Mouse (Mus musculus) gastrocnemius, adult 8-10 months (tissue): ENCODE measurements around the gene Zbtb46. TPM values are rescaled to one million over a fixed set of nuclear protein-coding genes. Genes with fewer than 3 reads are reported as not detected.

Experiments
- DNase-seq, 2 experiments: peaks; one replicate each; pipeline ENCODE4 v3.0.0; 2022; ENCODE audit warnings: low spot score in 2 of 2
- total RNA-seq, 4 experiments: library from RNA; stranded (reverse); gene quantifications; 2 replicates each; pipeline ENCODE4 v1.2.4; 2022

Zbtb46 gene
- total RNA-seq, 4 experiments from 2014 or later, result 3.3 to 5.3 (median 4.1) TPM

DNA sequence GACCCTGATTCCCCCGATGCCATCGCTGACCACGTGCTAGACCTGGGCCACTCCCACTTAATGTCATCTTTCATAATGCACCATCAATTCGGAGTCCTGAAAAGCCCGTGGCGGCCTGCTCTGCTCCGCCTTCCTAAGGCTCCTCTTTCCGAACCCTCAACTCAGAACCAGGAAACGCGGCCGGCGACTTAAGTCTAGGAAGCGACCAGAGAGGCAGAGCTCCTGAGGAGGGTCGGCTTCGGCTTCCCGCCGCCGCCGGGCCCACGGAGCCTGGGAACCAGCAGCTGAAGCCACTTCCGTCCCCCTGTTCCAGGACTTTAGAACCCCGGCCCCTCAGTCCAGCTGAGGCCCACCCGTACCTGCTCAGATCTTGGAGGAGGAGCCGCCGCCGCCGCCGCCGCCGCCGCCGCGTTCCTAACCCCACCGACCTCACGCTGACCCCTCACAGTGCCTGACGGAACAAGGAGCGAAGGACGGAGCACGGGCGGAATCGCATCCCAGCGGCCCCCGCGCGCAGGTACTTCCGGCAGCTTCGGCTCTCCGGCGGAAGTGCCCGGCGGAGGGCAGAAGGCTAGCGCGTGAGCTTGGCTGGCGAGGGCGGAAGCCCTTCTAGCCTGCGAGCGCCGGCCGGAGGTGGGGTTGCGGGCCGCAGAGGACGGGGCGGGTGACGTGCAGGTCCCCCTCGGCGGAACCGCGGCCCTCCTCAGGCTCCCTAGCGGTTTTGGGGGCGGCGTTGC lies 94.2 kb downstream of the Zbtb46 start, which contains the start of the genes Zgpat and Arfrp1:
TSS of gene Zgpat (plus strand) at position 69 of the 737 bp plus-strand sequence.
TSS of gene Arfrp1 (minus strand) at position 545 of the 737 bp plus-strand sequence.
- DNase-seq, result peak; percentile 77 to 84

- no peak for DNase-seq
Observed at GRCm38 (mm10) chr2:181364487-181364859, 94.8 kb downstream of the Zbtb46 start.

DNA sequence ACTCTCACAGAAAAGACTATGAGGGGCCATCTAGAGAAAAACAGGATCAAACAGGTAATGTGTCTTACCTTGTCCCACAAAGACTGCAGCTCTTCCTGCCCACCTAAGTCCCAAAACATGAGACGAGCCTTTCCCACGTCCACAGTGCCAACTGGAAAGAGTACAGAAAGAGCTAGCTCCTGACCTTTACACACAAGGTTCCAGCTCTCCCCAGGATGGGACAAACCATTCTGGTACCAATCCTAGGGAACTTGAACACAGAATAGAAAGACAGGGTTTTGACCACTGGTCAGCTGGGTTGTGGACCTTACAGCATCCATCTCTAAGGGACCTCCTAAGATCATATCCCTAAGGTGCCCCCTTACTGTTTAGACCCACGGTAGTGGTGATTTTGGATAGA lies 95.3 kb downstream of the Zbtb46 start:
- DNase-seq, result no peak

DNA sequence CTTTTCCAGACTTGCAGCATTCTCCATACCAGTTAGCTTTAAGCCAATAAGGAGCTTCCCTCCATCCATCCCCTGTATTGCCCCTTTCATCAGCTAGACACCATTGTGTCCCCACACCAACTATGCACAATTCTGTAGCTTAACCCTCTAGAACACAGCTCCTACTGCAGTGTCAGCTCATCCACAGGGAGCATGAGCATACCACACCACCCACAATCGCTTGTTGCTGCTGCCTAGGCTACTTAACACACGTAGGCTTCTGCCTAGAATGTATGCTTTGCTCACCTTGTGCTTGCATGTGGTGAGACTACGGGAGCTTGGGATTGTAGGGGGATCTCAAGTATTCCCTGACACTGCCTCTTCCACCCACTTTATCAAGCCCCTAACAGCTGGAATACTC lies 102.4 kb downstream of the Zbtb46 start:
- DNase-seq, result no peak

GRCm38 (mm10) chr2:181342766-181343165 lies 116.5 kb downstream of the Zbtb46 start:
- DNase-seq, result no peak

GRCm38 (mm10) chr2:181340426-181340825 lies 118.8 kb downstream of the Zbtb46 start:
- DNase-seq, result no peak

Other genes with a start within 250 kb of the Zbtb46 start
- gene Srms, start 246.2 kb downstream of the Zbtb46 start, total RNA-seq, result under 1 TPM in 2 of 4 experiments, not detected in 2; 0.22 to 0.24 TPM
- not detected for gene Fndc11, start 239.4 kb downstream of the Zbtb46 start, total RNA-seq
- 1 to 10 TPM; 1.4 to 1.8 (median 1.6) TPM for gene Helz2, start 217.4 kb downstream of the Zbtb46 start, total RNA-seq
- gene Gmeb2, start 171.4 kb downstream of the Zbtb46 start, total RNA-seq, result 1 to 10 TPM; 6.8 to 9.8 (median 7.9) TPM
- gene Stmn3, start 144.9 kb downstream of the Zbtb46 start, total RNA-seq, result not detected
- gene Rtel1, start 139.7 kb downstream of the Zbtb46 start, total RNA-seq, result 10 to 100 TPM in 1 of 4 experiments, 1 to 10 TPM in 3; 8.4 to 12.9 (median 9.0) TPM
- 10 to 100 TPM in 2 of 4 experiments, 1 to 10 TPM in 2; 9.3 to 11.2 (median 10.3) TPM for gene Zgpat, start 94.5 kb downstream of the Zbtb46 start, total RNA-seq
- 10 to 100 TPM; 20.9 to 25.1 (median 23.8) TPM for gene Arfrp1, start 94.0 kb downstream of the Zbtb46 start, total RNA-seq
- gene Lime1, start 79.3 kb downstream of the Zbtb46 start, total RNA-seq, result 1 to 10 TPM; 2.2 to 4.0 (median 3.0) TPM
- gene Abhd16b, start 33.8 kb upstream of the Zbtb46 start, total RNA-seq, result not detected
- 10 to 100 TPM; 43.7 to 49.1 (median 45.8) TPM for gene Tpd52l2, start 37.7 kb upstream of the Zbtb46 start, total RNA-seq
- 10 to 100 TPM; 43.4 to 50.3 (median 44.1) TPM for gene Dnajc5, start 61.1 kb upstream of the Zbtb46 start, total RNA-seq
- 10 to 100 TPM; 24.6 to 38.4 (median 28.5) TPM for gene Uckl1, start 125.5 kb upstream of the Zbtb46 start, total RNA-seq
- 10 to 100 TPM; 28.8 to 35.0 (median 32.6) TPM for gene Prpf6, start 132.4 kb upstream of the Zbtb46 start, total RNA-seq
- gene Zfp512b, start 133.4 kb upstream of the Zbtb46 start, total RNA-seq, result 10 to 100 TPM; 15.4 to 21.2 (median 19.3) TPM
- 1 to 10 TPM; 1.7 to 4.6 (median 3.7) TPM for gene Samd10, start 139.8 kb upstream of the Zbtb46 start, total RNA-seq
- gene Gm29797, start 197.6 kb upstream of the Zbtb46 start, total RNA-seq, result not detected
- 10 to 100 TPM in 2 of 4 experiments, 1 to 10 TPM in 2; 3.9 to 13.4 (median 7.1) TPM for gene Sox18, start 212.2 kb upstream of the Zbtb46 start, total RNA-seq
- gene Tcea2, start 220.9 kb upstream of the Zbtb46 start, total RNA-seq, result 1 to 10 TPM; 6.7 to 8.4 (median 7.3) TPM
- 1 to 10 TPM; 1.5 to 5.2 (median 3.6) TPM for gene Rgs19, start 234.6 kb upstream of the Zbtb46 start, total RNA-seq
- gene Lkaaear1, start 239.0 kb upstream of the Zbtb46 start, total RNA-seq, result not detected